Mouse (Mus musculus) kidney, postnatal 0 days (tissue): ENCODE measurements around the gene Cacna2d3. TPM values are rescaled to one million over a fixed set of nuclear protein-coding genes. Genes with fewer than 3 reads are reported as not detected.

ENCODE experiments used
- ATAC-seq: fragments of 200-750 bp; cut with Nextera tagmentation; replicated peaks from 2 replicates; pipeline ENCODE4 v1.8.0; 2017; ENCODE audit warnings: low read depth, moderate number of reproducible peaks, moderate TSS enrichment, moderate library complexity; ENCODE audit not compliant: low FRiP score
- DNase-seq: peaks from one replicate; pipeline ENCODE4 v3.0.0-alpha.2; 2016; ENCODE audit warnings: low spot score
- H3K27ac ChIP-seq: fragments of 300-500 bp; sonication (generic); 2 replicates; pipeline ENCODE4 v1.5.1; 2014; ENCODE audit warnings: mild to moderate bottlenecking
- H3K27me3 ChIP-seq: fragments of 300-500 bp; sonication (generic); 2 replicates; pipeline ENCODE4 v1.6.1; 2014; ENCODE audit warnings: low read length, mixed read lengths; ENCODE audit not compliant: insufficient read depth
- H3K36me3 ChIP-seq: fragments of 300-500 bp; sonication (generic); 2 replicates; pipeline ENCODE4 v1.6.1; 2014; ENCODE audit warnings: low read length, mixed read lengths; ENCODE audit not compliant: insufficient read depth
- H3K4me1 ChIP-seq: fragments of 300-500 bp; sonication (generic); replicated peaks from 2 replicates; pipeline ENCODE4 v1.6.1; 2014; ENCODE audit warnings: antibody characterized with exemption, low read length, mixed read lengths; ENCODE audit not compliant: insufficient read depth
- H3K4me2 ChIP-seq: fragments of 300-500 bp; sonication (generic); 2 replicates; pipeline ENCODE4 v1.6.1; 2014; ENCODE audit warnings: mild to moderate bottlenecking, low read length, moderate library complexity, mixed read lengths
- H3K4me3 ChIP-seq: fragments of 300-500 bp; sonication (generic); replicated peaks from 2 replicates; pipeline ENCODE4 v1.5.1; 2014; ENCODE audit warnings: low read depth, low read length
- H3K9ac ChIP-seq: fragments of 300-500 bp; sonication (generic); 2 replicates; pipeline ENCODE4 v1.6.1; 2014; ENCODE audit warnings: low read depth, low read length
- H3K9me3 ChIP-seq: fragments of 300-500 bp; sonication (generic); replicated peaks from 2 replicates; pipeline ENCODE4 v1.6.1; 2016; ENCODE audit warnings: low read length, inconsistent platforms, mixed read lengths
- CTCF ChIP-seq: IDR thresholded peaks from 2 replicates; pipeline ENCODE4 v1.5.1; 2016; ENCODE audit warnings: antibody characterized with exemption, low read depth, mild to moderate bottlenecking, moderate library complexity
- WGBS: fragments of 180-500 bp; shearing (Covaris S2); extraction: QIAGEN DNeasy Blood & Tissue Kit; methylation state at CpG from one replicate; pipeline ENCODE4 v1.1.7; 2014; 5-methylcytosine and 5-hydroxymethylcytosine counted together
- polyA plus RNA-seq: library from polyadenylated mRNA; unstranded; fragments of >200 nt; fragmentation: Nextera tagmentation; extraction: Ambion mirVana; gene quantifications from 2 replicates; pipeline ENCODE4 v1.2.1, GENCODE M21; 2015

The Cacna2d3 gene
- polyA plus RNA-seq, 1 experiment from 2014 or later = 1.8 TPM

DNA sequence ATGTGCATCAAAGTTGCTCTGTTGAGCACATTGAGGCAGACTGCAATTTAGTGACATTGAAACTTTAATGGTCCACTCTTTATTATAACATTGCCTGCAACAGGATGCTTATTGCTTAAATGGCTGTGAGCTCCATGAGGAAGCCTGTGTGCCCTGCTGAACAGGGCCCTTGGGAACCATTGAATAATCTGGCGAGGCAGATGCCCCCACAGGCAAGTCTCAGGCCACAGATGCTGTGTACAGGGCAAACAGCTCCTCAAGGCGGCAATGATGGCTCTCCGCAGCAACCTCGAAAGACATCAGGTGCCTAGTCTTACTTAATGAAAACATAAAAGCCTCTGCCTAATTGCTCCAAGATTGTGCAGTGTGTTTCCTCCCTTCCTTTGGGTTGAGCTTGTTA, 371.0 kb downstream of the Cacna2d3 start:
- Histone ChIP-seq H3K36me3 (no peaks in the 10 kb centered on the region), H3K9me3 (no peaks in the 10 kb centered on the region), H3K4me2 (no peak overlapping the region), H3K27me3 (no peaks in the 10 kb centered on the region), H3K9ac (no peak overlapping the region), H3K4me1 (no peaks in the 10 kb centered on the region), H3K4me3 (no peak overlapping the region), H3K27ac (no peak overlapping the region)
- no peak for ATAC-seq
- no peak for DNase-seq
- no peak for TF ChIP-seq CTCF
- 79% methylated on average over 4 of the region's 4 CpGs for WGBS

DNA sequence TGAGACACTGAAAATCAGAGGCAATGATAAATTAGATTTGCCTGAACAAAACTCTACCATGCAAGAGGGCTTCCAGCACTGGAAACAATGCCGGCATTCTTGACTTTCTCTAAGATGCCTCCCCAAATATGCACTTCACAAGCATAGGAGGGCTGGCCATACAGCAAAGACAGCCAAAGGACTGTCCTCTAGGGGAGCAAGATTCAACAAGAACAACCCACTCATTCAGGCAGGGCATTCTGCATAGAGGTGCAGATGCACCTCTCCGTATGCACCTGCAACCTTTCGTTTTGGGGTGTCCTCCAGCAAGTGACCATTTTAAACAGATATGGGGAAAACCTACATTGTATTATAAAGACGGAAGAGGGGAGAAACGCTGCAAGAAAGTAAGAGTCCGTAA, 380.1 kb downstream of the Cacna2d3 start:
- no peak for DNase-seq
- Histone ChIP-seq H3K36me3 (no peaks in the 10 kb centered on the region), H3K9ac (no peak overlapping the region), H3K4me2 (no peak overlapping the region), H3K9me3 (no peaks in the 10 kb centered on the region), H3K27ac (no peak overlapping the region), H3K27me3 (no peaks in the 10 kb centered on the region), H3K4me3 (no peak overlapping the region), H3K4me1 (no peaks in the 10 kb centered on the region)
- 92% methylated on average over 6 of the region's 6 CpGs for WGBS
- TF ChIP-seq CTCF = no peak
- no peak for ATAC-seq

GRCm38 (mm10) chr14:29340728-29341127, 380.9 kb downstream of the Cacna2d3 start:
- WGBS = 59% methylated on average over 5 of the region's 5 CpGs
- no peaks in the 10 kb centered on the region for H3K36me3 ChIP-seq
- no peaks in the 10 kb centered on the region for H3K9me3 ChIP-seq
- no peaks in the 10 kb centered on the region for H3K27me3 ChIP-seq
- no peak overlapping the region for H3K4me2 ChIP-seq
- no peak for TF ChIP-seq CTCF
- no peak overlapping the region for H3K9ac ChIP-seq
- no peak overlapping the region for H3K27ac ChIP-seq
- H3K4me1 ChIP-seq = no peaks in the 10 kb centered on the region
- DNase-seq (peak; percentile 1), ATAC-seq (no peak)
- no peak overlapping the region for H3K4me3 ChIP-seq

- Histone ChIP-seq H3K4me1 (no peaks in the 10 kb centered on the region), H3K27ac (no peak overlapping the region), H3K36me3 (no peaks in the 10 kb centered on the region), H3K9ac (no peak overlapping the region), H3K4me2 (no peak overlapping the region), H3K4me3 (no peak overlapping the region), H3K27me3 (no peaks in the 10 kb centered on the region), H3K9me3 (no peaks in the 10 kb centered on the region)
- no peak for TF ChIP-seq CTCF
- no peak for DNase-seq
- WGBS = 85% methylated on average over 5 of the region's 5 CpGs
- ATAC-seq = no peak
Observed at GRCm38 (mm10) chr14:29334897-29335296, 386.8 kb downstream of the Cacna2d3 start.

DNA sequence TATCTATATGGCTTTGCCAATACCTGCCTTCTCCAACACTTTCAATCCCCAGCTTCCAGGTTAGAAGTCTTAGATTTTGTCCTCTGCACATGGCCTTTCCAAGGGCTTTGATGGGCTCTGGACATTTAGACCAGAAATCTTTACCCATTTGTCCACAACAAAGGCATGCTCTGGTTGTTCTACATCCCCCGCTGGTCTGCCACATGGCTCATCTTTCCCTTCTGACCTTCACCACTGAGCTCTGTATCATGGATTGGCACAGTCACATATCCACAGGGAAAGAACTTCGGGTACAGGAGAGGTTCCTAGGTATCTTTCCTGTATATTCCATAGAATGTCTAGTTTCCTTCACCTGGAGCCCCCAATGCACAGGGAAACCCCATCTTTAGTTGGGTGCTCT, 387.4 kb downstream of the Cacna2d3 start:
- no peak for TF ChIP-seq CTCF
- no peak overlapping the region for H3K9ac ChIP-seq
- no peaks in the 10 kb centered on the region for H3K9me3 ChIP-seq
- ATAC-seq (no peak), DNase-seq (no peak)
- no peak overlapping the region for H3K4me3 ChIP-seq
- H3K27ac ChIP-seq = no peak overlapping the region
- WGBS = 81% methylated on average over 2 of the region's 2 CpGs
- H3K27me3 ChIP-seq = no peaks in the 10 kb centered on the region
- no peaks in the 10 kb centered on the region for H3K4me1 ChIP-seq
- no peak overlapping the region for H3K4me2 ChIP-seq
- no peaks in the 10 kb centered on the region for H3K36me3 ChIP-seq

- no peak overlapping the region for H3K4me2 ChIP-seq
- H3K9ac ChIP-seq = no peak overlapping the region
- no peak overlapping the region for H3K4me3 ChIP-seq
- no peak for DNase-seq
- no peaks in the 10 kb centered on the region for H3K36me3 ChIP-seq
- no peak overlapping the region for H3K27ac ChIP-seq
- WGBS = 88% methylated on average over 5 of the region's 5 CpGs
- no peak for TF ChIP-seq CTCF
- H3K9me3 ChIP-seq = no peaks in the 10 kb centered on the region
- H3K27me3 ChIP-seq = no peaks in the 10 kb centered on the region
- H3K4me1 ChIP-seq = no peaks in the 10 kb centered on the region
- ATAC-seq = no peak
Observed at GRCm38 (mm10) chr14:29324430-29324782, 397.3 kb downstream of the Cacna2d3 start.

DNA sequence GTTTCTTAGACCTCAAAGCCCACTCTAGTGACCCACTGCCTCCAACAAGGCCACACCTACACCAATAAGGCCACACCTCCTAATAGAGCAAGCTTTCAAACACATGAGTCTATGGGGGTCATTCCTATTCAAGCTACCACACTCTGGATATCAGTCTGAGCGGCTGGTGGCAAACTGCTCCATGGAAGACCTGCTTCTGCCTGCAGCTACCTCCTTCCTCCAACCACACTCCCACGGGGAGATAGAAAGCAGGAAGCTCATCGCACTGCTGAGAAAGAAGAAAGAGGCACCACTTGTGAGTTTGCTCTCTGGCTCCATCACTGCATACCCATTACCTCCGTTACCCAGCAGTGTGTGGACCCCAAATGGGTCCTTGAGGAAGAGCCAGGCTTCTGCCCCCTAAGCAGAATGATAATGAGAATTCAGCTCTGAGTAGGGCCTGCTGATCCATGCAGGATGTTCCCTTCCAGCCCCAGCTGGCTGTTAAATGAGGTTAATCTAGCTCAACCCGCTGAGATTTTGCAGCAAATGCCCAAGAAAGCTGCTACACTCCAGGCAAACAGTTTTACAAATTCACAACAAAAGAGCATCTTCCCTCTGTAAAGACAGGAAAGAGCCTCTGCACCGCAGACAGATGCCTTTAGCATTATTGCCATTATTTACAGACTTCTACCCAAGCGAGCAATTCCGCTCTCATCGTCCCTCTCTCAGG, 397.8 kb downstream of the Cacna2d3 start:
- H3K27me3 ChIP-seq = no peaks in the 10 kb centered on the region
- no peak for ATAC-seq
- H3K4me3 ChIP-seq = no peak overlapping the region
- H3K4me1 ChIP-seq = no peaks in the 10 kb centered on the region
- H3K4me2 ChIP-seq = no peak overlapping the region
- 89% methylated on average over 9 of the region's 9 CpGs for WGBS
- H3K9ac ChIP-seq = no peak overlapping the region
- no peaks in the 10 kb centered on the region for H3K36me3 ChIP-seq
- H3K9me3 ChIP-seq = no peaks in the 10 kb centered on the region
- no peak for TF ChIP-seq CTCF
- no peak for DNase-seq
- H3K27ac ChIP-seq = no peak overlapping the region
